Mouse (Mus musculus) kidney, adult 2 months (tissue): ENCODE data around the gene Rbpjl. TPM values are rescaled to one million over a fixed set of nuclear protein-coding genes. Genes with fewer than 3 reads are reported as not detected.
A peak's percentile ranks its signal among the peaks of the same experiment; 100 is the strongest.

Experiments used
- DNase-seq: peaks from one replicate; pipeline ENCODE4 v3.0.0; 2021
- H3K27ac ChIP-seq: fragments of 200-500 bp; 2 replicates; pipeline ENCODE4 v1.5.1; 2012; ENCODE audit warnings: low read depth, low read length, control low read depth, inconsistent platforms; ENCODE audit not compliant: insufficient read depth
- H3K27me3 ChIP-seq: fragments of 200-500 bp; replicated peaks from 2 replicates; pipeline ENCODE4 v1.6.1; 2012; ENCODE audit warnings: mild to moderate bottlenecking, moderate library complexity, low read length, inconsistent platforms; ENCODE audit not compliant: control insufficient read depth, insufficient read depth
- H3K36me3 ChIP-seq: fragments of 200-500 bp; 2 replicates; pipeline ENCODE4 v1.6.1; 2012; ENCODE audit warnings: mild to moderate bottlenecking, moderate library complexity, low read length, inconsistent platforms; ENCODE audit not compliant: control insufficient read depth, insufficient read depth
- H3K4me1 ChIP-seq: fragments of 200-500 bp; 2 replicates; pipeline ENCODE4 v1.6.1; 2011; ENCODE audit warnings: low read length; ENCODE audit not compliant: control insufficient read depth, insufficient read depth
- H3K4me3 ChIP-seq: fragments of 200-500 bp; 2 replicates; pipeline ENCODE4 v1.5.1; 2011; ENCODE audit warnings: mild to moderate bottlenecking, low read depth, low read length, control low read depth; ENCODE audit not compliant: insufficient read depth
- CTCF ChIP-seq: fragments of 200-500 bp; conservative IDR thresholded peaks from 2 replicates; pipeline ENCODE4 v1.5.1; 2011; ENCODE audit warnings: low read depth, mild to moderate bottlenecking, control low read depth, low read length, moderate library complexity, mixed read lengths; ENCODE audit not compliant: insufficient read depth, insufficient read length
- POLR2A ChIP-seq: fragments of 200-500 bp; IDR thresholded peaks from one replicate; pipeline ENCODE4 v1.6.1; 2011; ENCODE audit warnings: low read depth, low read length, control low read depth
- WGBS: fragments of 180-500 bp; shearing (Covaris S2); methylation state at CpG from one replicate; pipeline ENCODE4 v1.1.7; 2018; 5-methylcytosine and 5-hydroxymethylcytosine counted together
- polyA plus RNA-seq: library from polyadenylated mRNA; depleted of rRNA; stranded (reverse); fragments of >200 nt; gene quantifications from 2 replicates; pipeline ENCODE4 v1.2.3, GENCODE M21; 2012

Rbpjl gene
- polyA plus RNA-seq, 1 experiment, result not detected

DNA sequence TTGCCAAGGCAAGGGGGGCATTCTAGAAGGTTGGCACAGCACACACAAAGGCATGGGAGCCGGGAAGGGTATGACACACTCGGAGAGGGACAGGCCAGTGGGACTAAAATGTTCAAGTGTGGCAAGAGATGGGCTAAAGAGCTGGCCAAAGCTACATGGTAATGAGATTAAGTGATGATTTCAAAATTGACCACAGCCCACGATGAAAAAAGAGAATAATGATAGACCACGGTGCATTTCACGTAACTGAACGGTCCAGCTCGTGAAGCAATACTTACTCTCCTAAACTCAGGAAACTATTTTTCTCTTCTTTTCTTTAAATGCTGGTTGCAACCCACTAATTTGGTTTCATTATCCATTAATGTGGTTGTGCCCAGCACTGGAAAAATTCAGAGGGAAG, 6.9 kb upstream of the Rbpjl start:
- H3K4me3 ChIP-seq, result no peak overlapping the region
- H3K27me3 ChIP-seq, result no peaks in the 10 kb centered on the region
- no peak overlapping the region for H3K27ac ChIP-seq
- no peaks in the 10 kb centered on the region for H3K36me3 ChIP-seq
- TF ChIP-seq CTCF, result no peak
- no peak for TF ChIP-seq POLR2A
- 88% methylated on average over 7 of the region's 7 CpGs for WGBS
- DNase-seq, result no peak
- no peaks in the 10 kb centered on the region for H3K4me1 ChIP-seq

DNA sequence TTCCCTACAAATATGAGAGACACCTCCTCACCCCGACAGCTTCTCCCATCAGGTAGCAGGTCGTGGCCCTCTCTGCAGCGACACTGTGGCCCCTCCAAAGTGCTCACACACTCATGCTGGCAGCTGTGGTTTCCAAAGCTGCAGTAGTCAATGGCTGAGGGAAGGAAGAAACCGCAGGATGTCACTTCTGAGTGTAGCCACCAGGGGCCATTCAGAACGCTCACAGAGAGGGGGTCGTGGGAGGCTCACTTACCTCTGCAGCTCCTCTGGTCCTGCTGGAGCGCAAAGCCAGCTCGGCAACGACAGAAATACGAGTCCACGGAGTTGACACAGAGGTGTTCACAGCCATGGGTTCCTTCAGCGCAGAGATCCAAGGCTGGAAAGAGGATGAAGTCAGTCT, 6.0 kb upstream of the Rbpjl start:
- Histone ChIP-seq H3K4me1 (no peaks in the 10 kb centered on the region), H3K27ac (no peak overlapping the region), H3K27me3 (no peaks in the 10 kb centered on the region), H3K36me3 (no peaks in the 10 kb centered on the region), H3K4me3 (no peak overlapping the region)
- DNase-seq, result no peak
- TF ChIP-seq POLR2A, result no peak
- no peak for TF ChIP-seq CTCF
- WGBS, result 74% methylated on average over 12 of the region's 12 CpGs

DNA sequence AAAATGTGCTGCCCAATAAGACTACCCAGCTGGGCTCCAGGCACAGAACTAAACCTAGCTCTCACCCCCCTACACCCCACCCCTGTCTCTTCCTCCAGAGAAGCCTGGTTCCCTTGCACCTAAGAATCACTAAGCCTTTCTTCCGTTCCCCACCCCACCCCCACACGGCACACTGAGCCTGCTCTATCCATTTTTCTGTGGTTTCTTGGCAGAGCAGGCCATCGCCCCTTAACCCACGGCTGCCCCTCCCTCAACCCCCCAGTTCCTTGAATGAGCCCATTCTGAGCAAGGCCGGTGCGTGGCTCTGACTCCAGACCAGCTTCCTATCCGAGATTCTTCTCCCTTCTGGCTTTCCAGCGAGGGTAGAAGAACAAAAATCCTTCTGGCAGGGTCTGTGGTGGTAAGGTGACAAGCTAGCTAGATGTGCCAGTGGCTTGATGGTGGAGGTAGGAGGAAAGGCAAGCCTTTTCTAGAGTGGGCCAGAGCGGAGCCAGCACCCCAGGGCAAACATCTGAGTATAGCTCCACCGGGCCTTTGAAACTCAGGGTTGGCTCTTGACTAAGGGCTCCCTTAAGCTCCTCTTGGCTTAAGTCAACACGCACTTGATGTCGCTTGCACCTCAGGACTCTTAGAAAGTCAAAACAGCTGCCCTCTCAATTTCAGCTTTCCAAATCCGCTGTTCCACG, 598 bp downstream of the Rbpjl start:
- Histone ChIP-seq H3K4me1 (0 out of 2 replicates have a peak, but pooled peaks cover 4% of the 10 kb centered on the region), H3K36me3 (no peaks in the 10 kb centered on the region), H3K27ac (no peak overlapping the region), H3K4me3 (no peak overlapping the region), H3K27me3 (no peaks in the 10 kb centered on the region)
- no peak for DNase-seq
- 50% methylated on average over 14 of the region's 14 CpGs for WGBS
- no peak for TF ChIP-seq POLR2A
- TF ChIP-seq CTCF, result no peak

DNA sequence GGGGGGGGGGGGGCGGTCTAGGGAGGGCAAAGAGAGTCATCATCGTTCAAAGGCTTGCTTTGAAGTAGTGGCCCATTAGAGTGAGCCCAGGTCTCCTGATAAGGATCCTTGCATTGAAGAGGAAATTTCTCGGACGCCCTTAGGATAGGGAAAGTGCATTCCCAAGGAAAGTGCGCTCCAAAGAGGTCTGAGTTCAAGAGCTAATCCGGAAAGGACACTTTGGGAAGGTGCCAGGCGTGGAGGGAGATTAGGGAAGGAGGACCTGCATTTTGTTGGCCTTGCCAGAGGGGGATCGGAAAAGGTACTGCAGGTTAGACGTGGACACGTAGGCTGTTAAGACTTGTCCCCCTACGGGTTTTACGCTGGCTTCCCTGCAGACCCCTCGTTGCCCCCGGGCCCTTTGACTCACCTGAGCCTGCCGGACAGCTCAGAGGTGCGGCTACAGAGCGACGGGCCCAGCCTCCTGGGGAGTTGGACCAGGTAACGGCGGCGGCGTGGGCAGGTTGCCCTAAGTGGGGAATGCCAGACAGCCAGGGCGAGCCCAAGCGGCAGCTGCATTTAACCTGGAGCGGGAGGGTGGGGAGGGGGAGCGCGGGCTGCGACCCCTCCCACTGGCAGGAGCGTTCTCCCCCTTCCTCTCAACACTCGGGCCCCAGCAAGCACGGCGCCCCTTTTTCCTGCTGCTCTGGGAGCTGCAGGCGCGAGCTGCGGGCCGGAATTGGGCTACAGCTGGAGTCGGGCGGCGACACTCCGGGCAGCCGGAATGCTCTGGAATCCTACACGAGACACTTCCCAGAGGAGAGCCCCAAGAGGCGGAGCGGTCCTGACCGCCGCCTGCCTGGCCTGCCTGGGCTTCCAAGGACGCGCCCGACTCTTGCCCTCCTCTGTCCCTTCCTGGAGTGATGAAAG, 1.4 kb downstream of the Rbpjl start:
- H3K27ac ChIP-seq, result no peak overlapping the region
- peak; percentile 67 for DNase-seq
- peak overlapping the region; percentile 42 for H3K4me3 ChIP-seq
- no peak for TF ChIP-seq CTCF
- TF ChIP-seq POLR2A, result no peak
- 5% methylated on average over 49 of the region's 49 CpGs for WGBS
- H3K36me3 ChIP-seq, result no peaks in the 10 kb centered on the region
- 0 out of 2 replicates have a peak, but pooled peaks cover 4% of the 10 kb centered on the region for H3K4me1 ChIP-seq
- no peaks in the 10 kb centered on the region for H3K27me3 ChIP-seq

DNA sequence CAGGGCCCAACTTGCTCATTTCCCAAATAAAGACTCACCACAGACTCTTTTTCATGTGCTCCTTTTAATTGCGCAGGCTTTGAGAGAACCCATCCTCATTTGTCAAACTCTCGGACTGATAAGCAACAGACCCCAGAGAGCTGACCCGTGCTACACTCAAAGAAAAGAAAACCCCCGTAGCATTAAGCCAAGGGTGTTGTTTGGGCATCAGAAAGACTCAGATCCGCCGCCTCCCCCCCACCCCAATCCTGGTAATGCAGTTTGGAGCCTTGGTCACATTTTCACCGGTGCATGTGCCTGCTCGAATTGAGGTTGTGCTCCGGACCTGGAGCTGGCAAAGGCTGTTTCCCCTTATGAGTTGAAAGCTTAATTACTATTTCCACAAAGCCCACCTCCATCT, 2.1 kb downstream of the Rbpjl start, which contains the start of gene Matn4:
TSS of gene Matn4 (minus strand) at position 101 of the 400 bp plus-strand sequence.
- no peaks in the 10 kb centered on the region for H3K27me3 ChIP-seq
- 0 out of 2 replicates have a peak, but pooled peaks cover 4% of the 10 kb centered on the region for H3K4me1 ChIP-seq
- WGBS, result 47% methylated on average over 9 of the region's 9 CpGs
- no peak within 1 kb of the TSS for H3K27ac ChIP-seq
- no peaks in the 10 kb centered on the region for H3K36me3 ChIP-seq
- no peak for DNase-seq
- peak within 1 kb of the TSS; percentile 42 for H3K4me3 ChIP-seq
- no peak for TF ChIP-seq CTCF
- TF ChIP-seq POLR2A, result no peak

DNA sequence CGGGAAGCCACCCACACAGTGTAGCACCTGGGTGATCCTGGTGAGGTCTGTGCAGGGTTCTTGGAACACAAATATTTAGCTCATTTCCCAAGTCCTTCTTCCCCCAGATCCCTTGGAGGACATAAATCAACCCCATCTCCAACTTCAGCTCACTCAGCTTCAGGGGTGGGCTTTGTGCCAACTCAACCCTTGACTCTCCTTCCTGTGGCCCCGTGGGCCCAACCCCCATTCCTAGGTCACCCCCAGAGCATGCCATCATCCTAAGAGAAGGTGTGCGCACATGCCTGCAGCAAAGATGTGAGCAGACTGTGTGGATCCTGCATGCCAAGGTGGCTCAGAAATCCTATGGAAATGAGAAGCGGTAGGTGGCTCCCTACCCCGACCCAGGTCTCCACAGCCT, 2.6 kb downstream of the Rbpjl start:
- Histone ChIP-seq H3K27ac (no peak overlapping the region), H3K4me1 (0 out of 2 replicates have a peak, but pooled peaks cover 4% of the 10 kb centered on the region), H3K27me3 (no peaks in the 10 kb centered on the region), H3K36me3 (no peaks in the 10 kb centered on the region), H3K4me3 (no peak overlapping the region)
- no peak for TF ChIP-seq POLR2A
- TF ChIP-seq CTCF, result no peak
- 63% methylated on average over 5 of the region's 5 CpGs for WGBS
- no peak for DNase-seq

DNA sequence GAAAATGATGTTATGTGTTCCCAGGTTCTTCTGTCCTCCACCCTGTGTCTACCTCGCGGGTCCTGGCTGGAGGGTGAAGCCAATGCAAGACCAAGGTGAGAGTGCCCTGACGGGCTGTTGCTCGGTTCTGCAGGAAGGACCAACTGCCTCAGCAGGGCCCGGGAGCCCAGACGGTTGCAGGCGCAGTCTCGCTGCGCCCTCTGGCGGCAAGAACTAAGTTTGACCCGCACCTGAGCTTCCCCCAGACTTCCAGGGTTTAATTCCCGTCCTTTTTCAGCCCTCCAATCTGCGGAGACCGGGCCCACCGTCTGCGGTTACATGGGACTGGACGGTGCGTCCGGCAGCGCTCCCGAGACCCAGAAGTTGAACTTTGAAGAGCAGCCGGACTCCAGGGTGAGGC, 4.8 kb downstream of the Rbpjl start:
- WGBS, result 2% methylated on average over 22 of the region's 22 CpGs
- H3K36me3 ChIP-seq, result no peaks in the 10 kb centered on the region
- no peaks in the 10 kb centered on the region for H3K27me3 ChIP-seq
- DNase-seq, result peak; percentile 70
- H3K27ac ChIP-seq, result no peak overlapping the region
- TF ChIP-seq CTCF, result peak; percentile 80
- no peak for TF ChIP-seq POLR2A
- 0 out of 2 replicates have a peak, but pooled peaks cover 4% of the 10 kb centered on the region for H3K4me1 ChIP-seq
- no peak overlapping the region for H3K4me3 ChIP-seq
